Mouse (Mus musculus): ENCODE results near the gene Znhit1. TPM values are rescaled to one million over a fixed set of nuclear protein-coding genes. Genes with fewer than 3 reads are reported as not detected.

Gene Znhit1
- polyA plus RNA-seq (2012; rRNA removed), result 102 TPM in 2 replicates

DNA sequence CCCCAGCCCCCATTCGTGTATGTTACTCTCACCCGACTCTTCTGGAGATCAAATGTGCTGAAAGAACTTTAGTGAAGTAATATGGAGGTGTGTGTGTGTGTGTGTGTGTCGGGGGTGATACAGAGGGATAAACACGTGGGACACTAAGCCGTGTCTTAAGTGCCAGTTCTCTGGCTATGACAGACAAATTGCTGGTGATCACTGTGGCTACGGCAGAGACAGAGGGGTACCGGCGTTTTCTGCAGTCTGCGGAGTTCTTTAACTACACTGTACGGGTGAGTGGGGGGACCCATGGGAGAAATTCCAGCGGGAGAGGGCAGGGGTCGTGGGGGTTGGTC lies at the start of gene Znhit1:
TSS of gene Znhit1 (minus strand) at position 88 of the 338 bp plus-strand sequence.

GRCm38 (mm10) chr5:137026092-137026491 lies 38.3 kb upstream of the Znhit1 start, which contains the start of gene Vgf:
TSS of gene Vgf (plus strand) at chr5:137026392.

DNA sequence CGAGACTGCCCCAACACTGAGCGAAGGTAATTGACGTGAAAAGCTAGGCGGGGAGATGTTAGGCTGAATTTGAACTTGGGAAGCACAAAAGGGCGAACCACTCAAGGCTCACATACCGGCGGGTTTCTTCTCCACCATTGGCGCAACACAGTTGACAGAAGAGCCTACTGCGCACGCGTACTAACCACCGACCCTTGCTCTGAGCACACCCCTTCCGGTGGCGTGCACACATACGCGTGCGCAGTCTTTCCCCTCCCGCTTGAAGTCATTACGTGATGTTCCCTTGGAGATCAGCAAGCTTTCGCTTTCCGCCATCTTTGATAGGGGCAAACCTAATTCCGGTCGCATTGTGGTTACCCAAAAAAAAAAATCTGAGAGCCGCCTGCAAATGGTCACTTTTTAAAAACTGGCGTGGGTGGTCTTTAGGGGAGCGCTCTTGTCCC lies 1.1 kb downstream of the Znhit1 start, which contains the start of gene Plod3:
TSS of gene Plod3 (plus strand) at position 325 of the 443 bp plus-strand sequence.

GRCm38 (mm10) chr5:136966331-136966730 lies 21.5 kb downstream of the Znhit1 start, which contains the start of gene Cldn15:
TSS of gene Cldn15 (plus strand) at chr5:136966616.

GRCm38 (mm10) chr5:136953015-136953414 lies 34.8 kb downstream of the Znhit1 start, which contains the start of gene Fis1:
TSS of gene Fis1 (plus strand) at chr5:136953275.

Other genes with a start within 250 kb of the Znhit1 start
- gene Col26a1, start 104.8 kb downstream of the Znhit1 start, polyA plus RNA-seq (2012; rRNA removed), result 45.7 and 106 TPM in 2 replicates
- 53.9 and 61.0 TPM in 2 replicates for gene Ift22, start 79.9 kb downstream of the Znhit1 start, polyA plus RNA-seq (2012; rRNA removed)
- gene Fis1, start 34.7 kb downstream of the Znhit1 start, polyA plus RNA-seq (2012; rRNA removed), result 367 and 368 TPM in 2 replicates
- gene Cldn15, start 21.4 kb downstream of the Znhit1 start, polyA plus RNA-seq (2012; rRNA removed), result 0.60 and 0.66 TPM in 2 replicates
- gene Plod3, start 1.0 kb downstream of the Znhit1 start, polyA plus RNA-seq (2012; rRNA removed), result 87.0 and 99.5 TPM in 2 replicates
- 5.2 and 6.8 TPM in 2 replicates for gene Vgf, start 38.4 kb upstream of the Znhit1 start, polyA plus RNA-seq (2012; rRNA removed)
- gene Ap1s1, start 58.1 kb upstream of the Znhit1 start, polyA plus RNA-seq (2012; rRNA removed), result 178 and 202 TPM in 2 replicates
- gene Serpine1, start 84.2 kb upstream of the Znhit1 start, polyA plus RNA-seq (2012; rRNA removed), result 2.2 and 3.3 TPM in 2 replicates
- 1.8 TPM in 2 replicates for gene Trim56, start 128.2 kb upstream of the Znhit1 start, polyA plus RNA-seq (2012; rRNA removed)
- not detected in 2 replicates for gene Muc3, start 161.3 kb upstream of the Znhit1 start, polyA plus RNA-seq (2012; rRNA removed)
- gene Muc3a, start 224.4 kb upstream of the Znhit1 start, polyA plus RNA-seq (2012; rRNA removed), result 0.80 and 1.2 TPM in 2 replicates